Mouse (Mus musculus) effector memory CD4-positive, alpha-beta T cell, adult 5 months (primary cell): ENCODE results near the gene Xndc1. TPM values are rescaled to one million over a fixed set of nuclear protein-coding genes. Genes with fewer than 3 reads are reported as not detected.

Source experiments
- polyA plus RNA-seq: library from polyadenylated mRNA; unstranded; fragments of 100-300 nt; shearing (Covaris generic); gene quantifications from one replicate; pipeline ENCODE4 v1.2.1, GENCODE M21; 2017

The Xndc1 gene
- polyA plus RNA-seq: 27.8 TPM

GRCm38 (mm10) chr7:102065046-102065891 lies at the start of gene Xndc1, which contains the start of the genes Rnf121 and Xntrpc:
Gene Xndc1 (plus strand): TSS chr7:102065511.
Gene Rnf121 (minus strand): TSS chr7:102065469.
Gene Xntrpc (plus strand): TSS chr7:102065713.

GRCm38 (mm10) chr7:102018590-102018989 lies 46.7 kb upstream of the Xndc1 start, which contains the start of gene Il18bp:
Gene Il18bp (minus strand): TSS chr7:102018690.

GRCm38 (mm10) chr7:102082816-102083215 lies 17.5 kb downstream of the Xndc1 start, which contains the start of gene Trpc2:
Gene Trpc2 (plus strand): TSS chr7:102083116.

GRCm38 (mm10) chr7:102101487-102101886 lies 36.2 kb downstream of the Xndc1 start, which contains the start of gene Art1:
Gene Art1 (plus strand): TSS chr7:102101743.

GRCm38 (mm10) chr7:102109171-102109570 lies 43.9 kb downstream of the Xndc1 start, which contains the start of gene Art5:
Gene Art5 (minus strand): TSS chr7:102109489.

GRCm38 (mm10) chr7:102116579-102117331 lies 51.4 kb downstream of the Xndc1 start, which contains the start of gene Chrna10:
Gene Chrna10 (minus strand): TSS chr7:102116828.

Other genes starting within 250 kb of the Xndc1 start
- not detected for gene Phox2a, start 247.2 kb upstream of the Xndc1 start, polyA plus RNA-seq
- 9.6 TPM for gene Inppl1, start 227.3 kb upstream of the Xndc1 start, polyA plus RNA-seq
- gene Folr2, start 208.3 kb upstream of the Xndc1 start, polyA plus RNA-seq: not detected
- gene Anapc15, start 201.8 kb upstream of the Xndc1 start, polyA plus RNA-seq: 31.1 TPM
- gene Folr1, start 194.7 kb upstream of the Xndc1 start, polyA plus RNA-seq: not detected
- gene Lamtor1, start 159.6 kb upstream of the Xndc1 start, polyA plus RNA-seq: 83.3 TPM
- gene Tomt, start 159.2 kb upstream of the Xndc1 start, polyA plus RNA-seq: 0.57 TPM
- 0.44 TPM for gene Lrrc51, start 131.6 kb upstream of the Xndc1 start, polyA plus RNA-seq
- gene Numa1, start 131.4 kb upstream of the Xndc1 start, polyA plus RNA-seq: 138 TPM
- 3.2 TPM for gene Il18bp, start 46.8 kb upstream of the Xndc1 start, polyA plus RNA-seq
- 20.0 TPM for gene Rnf121, start within 50 bp of the Xndc1 start, polyA plus RNA-seq
- 0.20 TPM for gene Xntrpc, start 202 bp downstream of the Xndc1 start, polyA plus RNA-seq
- gene Trpc2, start 17.6 kb downstream of the Xndc1 start, polyA plus RNA-seq: not detected
- gene Art1, start 36.2 kb downstream of the Xndc1 start, polyA plus RNA-seq: not detected
- 0.25 TPM for gene Art5, start 44.0 kb downstream of the Xndc1 start, polyA plus RNA-seq
- gene Chrna10, start 51.3 kb downstream of the Xndc1 start, polyA plus RNA-seq: not detected
- gene Nup98, start 144.7 kb downstream of the Xndc1 start, polyA plus RNA-seq: 187 TPM
- 37.9 TPM for gene Pgap2, start 144.7 kb downstream of the Xndc1 start, polyA plus RNA-seq
- 608 TPM for gene Rhog, start 190.5 kb downstream of the Xndc1 start, polyA plus RNA-seq
- 165 TPM for gene Stim1, start 202.3 kb downstream of the Xndc1 start, polyA plus RNA-seq